Mouse (Mus musculus) brown adipose tissue, adult 24 weeks (tissue): Measurements from ENCODE around the gene Ccdc34. TPM values are rescaled to one million over a fixed set of nuclear protein-coding genes. Genes with fewer than 3 reads are reported as not detected.

ENCODE experiments used
- H3K27ac ChIP-seq: fragments of 200-500 bp; replicated peaks from 2 replicates; pipeline ENCODE4 v1.5.1; 2012; ENCODE audit warnings: low read depth, mild to moderate bottlenecking, low read length
- H3K4me1 ChIP-seq: fragments of 200-500 bp; 2 replicates; pipeline ENCODE4 v1.6.1; 2012; ENCODE audit warnings: low read length, mixed read lengths; ENCODE audit not compliant: control insufficient read depth, insufficient read depth, insufficient read length
- H3K4me3 ChIP-seq: fragments of 200-500 bp; 2 replicates; pipeline ENCODE4 v1.5.1; 2012; ENCODE audit warnings: low read depth, mild to moderate bottlenecking, low read length, moderate library complexity; ENCODE audit not compliant: insufficient read depth
- polyA plus RNA-seq: library from polyadenylated mRNA; stranded (reverse); fragments of >200 nt; gene quantifications from 2 replicates; pipeline ENCODE4 v1.2.4, GENCODE M21; 2012; ENCODE audit not compliant: missing spikeins, insufficient read depth, insufficient read length

Ccdc34 gene
- polyA plus RNA-seq, 1 experiment = 5.8 TPM

GRCm38 (mm10) chr2:109987946-109988345, 29.7 kb upstream of the Ccdc34 start:
- H3K4me1 ChIP-seq = no peaks in the 10 kb centered on the region
- no peak overlapping the region for H3K4me3 ChIP-seq
- H3K27ac ChIP-seq = no peak overlapping the region

- no peaks in the 10 kb centered on the region for H3K4me1 ChIP-seq
- no peak overlapping the region for H3K4me3 ChIP-seq
- no peak overlapping the region for H3K27ac ChIP-seq
Measured at GRCm38 (mm10) chr2:109989196-109989595, 28.4 kb upstream of the Ccdc34 start.

GRCm38 (mm10) chr2:109989679-109990473, 27.7 kb upstream of the Ccdc34 start:
- Histone ChIP-seq H3K27ac (no peak overlapping the region), H3K4me1 (no peaks in the 10 kb centered on the region), H3K4me3 (no peak overlapping the region)

GRCm38 (mm10) chr2:109991754-109992153, 25.9 kb upstream of the Ccdc34 start:
- H3K27ac ChIP-seq = no peak overlapping the region
- no peak overlapping the region for H3K4me3 ChIP-seq
- peaks cover 2% of the 10 kb centered on the region; the same call in 1 of the 2 replicates for H3K4me1 ChIP-seq

- H3K27ac ChIP-seq = no peak overlapping the region
- no peak overlapping the region for H3K4me3 ChIP-seq
- H3K4me1 ChIP-seq = peaks cover 2% of the 10 kb centered on the region; the same call in 1 of the 2 replicates
Measured at GRCm38 (mm10) chr2:109992448-109993073, 25.1 kb upstream of the Ccdc34 start.

GRCm38 (mm10) chr2:109993404-109993803, 24.2 kb upstream of the Ccdc34 start:
- Histone ChIP-seq H3K27ac (no peak overlapping the region), H3K4me1 (peaks cover 2% of the 10 kb centered on the region; the same call in 1 of the 2 replicates), H3K4me3 (no peak overlapping the region)

- Histone ChIP-seq H3K4me1 (peaks cover 2% of the 10 kb centered on the region; the same call in 1 of the 2 replicates), H3K27ac (no peak overlapping the region)
Measured at GRCm38 (mm10) chr2:109995061-109995460, 22.6 kb upstream of the Ccdc34 start.

GRCm38 (mm10) chr2:109996411-109996810, 21.2 kb upstream of the Ccdc34 start:
- Histone ChIP-seq H3K4me1 (peaks cover 2% of the 10 kb centered on the region; the same call in 1 of the 2 replicates), H3K27ac (no peak overlapping the region), H3K4me3 (no peak overlapping the region)

More at GRCm38 (mm10) chr2:109995061-109995460, 22.6 kb upstream of the Ccdc34 start:
- H3K4me3 ChIP-seq = no peak overlapping the region

GRCm38 (mm10) chr2:110004668-110005067, 12.9 kb upstream of the Ccdc34 start:
- H3K27ac ChIP-seq = no peak overlapping the region
- H3K4me3 ChIP-seq = no peak overlapping the region
- no peaks in the 10 kb centered on the region for H3K4me1 ChIP-seq

GRCm38 (mm10) chr2:110005164-110005563, 12.5 kb upstream of the Ccdc34 start:
- H3K4me3 ChIP-seq = no peak overlapping the region

GRCm38 (mm10) chr2:110005596-110006239, 11.9 kb upstream of the Ccdc34 start:
- Histone ChIP-seq H3K4me3 (no peak overlapping the region), H3K27ac (no peak overlapping the region), H3K4me1 (no peaks in the 10 kb centered on the region)

More at GRCm38 (mm10) chr2:110005164-110005563, 12.5 kb upstream of the Ccdc34 start:
- H3K4me1 ChIP-seq = no peaks in the 10 kb centered on the region
- H3K27ac ChIP-seq = no peak overlapping the region

GRCm38 (mm10) chr2:110007423-110008267, 10.0 kb upstream of the Ccdc34 start:
- Histone ChIP-seq H3K4me1 (no peaks in the 10 kb centered on the region), H3K4me3 (no peak overlapping the region), H3K27ac (no peak overlapping the region)

- Histone ChIP-seq H3K4me3 (no peak overlapping the region), H3K27ac (no peak overlapping the region), H3K4me1 (no peaks in the 10 kb centered on the region)
Measured at GRCm38 (mm10) chr2:110009449-110009848, 8.2 kb upstream of the Ccdc34 start.

- Histone ChIP-seq H3K4me3 (no peak overlapping the region), H3K27ac (no peak overlapping the region), H3K4me1 (no peaks in the 10 kb centered on the region)
Measured at GRCm38 (mm10) chr2:110012184-110012725, 5.4 kb upstream of the Ccdc34 start.
